Mouse (Mus musculus) liver, embryonic 14.5 days (tissue): ENCODE results near the gene Bloc1s6.

Experiments used
- CTCF ChIP-seq: IDR thresholded peaks from 2 replicates; pipeline ENCODE4 v1.5.1; 2016; ENCODE audit warnings: antibody characterized with exemption, low read depth, control low read depth
- EP300 ChIP-seq: IDR thresholded peaks from 2 replicates; pipeline ENCODE4 v1.6.1; 2016; ENCODE audit warnings: antibody characterized with exemption, low read depth

DNA sequence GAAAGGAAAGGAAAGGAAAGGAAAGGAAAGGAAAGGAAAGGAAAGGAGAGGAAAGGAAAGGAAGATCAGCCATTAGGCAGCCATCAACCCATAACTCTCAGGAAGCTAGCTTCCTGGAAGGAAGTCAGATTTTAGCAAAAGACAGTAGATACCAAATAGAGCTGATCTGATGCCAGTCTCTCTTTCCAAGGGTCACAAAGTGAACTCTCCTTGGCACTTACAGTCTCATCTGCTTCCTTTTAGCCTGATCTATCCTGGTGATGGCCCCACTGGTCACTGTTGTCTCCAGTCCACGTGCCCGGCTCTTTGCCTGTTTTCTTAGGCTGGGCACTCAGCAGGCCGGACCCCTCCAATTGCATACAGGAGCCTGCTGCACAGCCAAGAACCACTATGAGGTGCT is 46.4 kb downstream of the Bloc1s6 start:
- no peak for TF ChIP-seq CTCF
- no peak for TF ChIP-seq EP300
